Mouse (Mus musculus): Measurements from ENCODE around the gene Kif20b. TPM values are rescaled to one million over a fixed set of nuclear protein-coding genes. Genes with fewer than 3 reads are reported as not detected.
A peak's percentile ranks its signal among the peaks of the same experiment; 100 is the strongest.

Kif20b gene
- not detected in 2 replicates for polyA plus RNA-seq (2012; ENCODE audit: insufficient read depth, insufficient read length, low replicate concordance, missing spikeins)

DNA sequence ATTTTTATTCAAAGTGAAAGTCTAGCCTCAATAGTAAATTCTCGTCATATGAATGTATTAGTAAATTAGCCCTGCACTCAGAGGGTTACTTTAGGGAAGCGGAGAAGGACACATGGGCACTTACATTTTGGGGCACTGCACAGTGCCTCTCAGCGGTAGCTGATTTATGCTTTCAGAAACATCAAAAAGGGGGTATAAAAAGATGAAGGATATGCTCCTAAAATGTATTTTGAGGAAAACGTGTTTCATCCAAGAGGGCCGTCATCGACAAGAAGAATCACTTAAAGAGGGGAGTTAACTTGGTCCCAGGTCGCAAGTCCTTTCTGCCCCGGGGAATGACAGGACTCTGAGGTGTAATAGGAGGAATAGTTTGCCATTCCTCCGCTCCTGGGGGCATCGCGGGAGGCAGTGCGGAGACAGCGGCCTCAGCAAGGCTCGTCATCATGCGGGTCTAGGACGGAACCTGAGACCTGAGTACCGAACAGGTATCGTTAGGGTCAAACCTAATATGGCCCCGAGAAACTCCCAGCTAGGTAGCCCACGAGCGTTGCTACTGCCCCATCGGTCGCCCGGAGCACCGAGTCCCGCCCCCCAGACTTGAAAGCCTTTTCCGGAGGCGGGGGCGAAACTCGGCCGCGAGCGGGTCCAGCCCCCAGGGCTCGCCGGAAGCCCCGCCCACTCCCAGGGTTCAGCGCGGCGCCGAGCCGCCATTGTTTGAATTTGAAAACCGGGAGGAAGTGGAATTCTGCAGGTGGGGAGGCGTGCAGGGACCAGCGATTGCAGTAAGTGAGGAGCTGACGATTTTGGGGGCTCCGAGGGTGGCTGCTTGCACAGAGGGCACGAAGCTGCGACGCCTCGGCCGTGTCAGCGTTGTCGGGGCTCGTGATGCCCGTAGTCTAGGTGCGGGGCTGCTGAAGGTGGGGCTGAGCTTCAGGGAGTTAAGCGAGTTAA, at the start of gene Kif20b:
Gene Kif20b (plus strand): TSS at position 710 of the 951 bp plus-strand sequence.
- WGBS: under 1% methylated on average over 57 of the region's 57 CpGs
- peaks cover 3% of the 10 kb centered on the region; the same call in 1 of the 2 replicates for H3K4me1 ChIP-seq (ENCODE audit: control insufficient read depth, insufficient read depth, low read length)
- peak within 1 kb of the TSS; percentile 57 for H3K27ac ChIP-seq (ENCODE audit: insufficient read depth, low read depth, low read length)
- H3K4me3 ChIP-seq (ENCODE audit: insufficient read depth, low read depth, low read length): peak within 1 kb of the TSS; percentile 96
- TF ChIP-seq CTCF (IDR thresholded peaks at IDR 0.05; ENCODE audit: insufficient read depth, low read depth, low read length) (no peak), POLR2A (IDR thresholded peaks at IDR 0.05; ENCODE audit: insufficient read depth, low read depth, low read length) (peak; percentile 39; the same call in 1 of the 2 replicates)

DNA sequence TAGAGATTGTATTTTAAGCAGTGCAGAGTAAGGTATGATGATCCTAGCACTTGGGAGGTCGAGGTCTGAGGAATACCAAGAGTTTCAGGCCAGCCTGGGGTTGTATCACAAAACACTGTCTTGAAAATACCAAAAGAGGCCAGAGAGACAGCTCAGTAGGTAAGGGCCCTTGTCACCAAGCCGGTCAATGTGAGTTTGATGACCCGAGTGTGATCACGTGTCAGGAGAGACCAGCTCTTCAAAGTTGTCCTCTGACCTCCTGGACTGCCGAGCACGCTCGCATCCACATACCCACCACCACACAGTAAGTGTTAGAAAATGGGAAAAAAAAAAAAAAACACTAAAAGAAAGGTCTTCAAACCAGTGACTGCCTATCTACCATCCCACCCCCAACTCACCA, 45.5 kb upstream of the Kif20b start:
- no peak overlapping the region for H3K4me3 ChIP-seq (ENCODE audit: insufficient read depth, low read depth, low read length)
- WGBS: 74% methylated on average over 7 of the region's 7 CpGs
- no peak overlapping the region for H3K27ac ChIP-seq (ENCODE audit: insufficient read depth, low read depth, low read length)
- peaks cover 3% of the 10 kb centered on the region; the same call in 1 of the 2 replicates for H3K4me1 ChIP-seq (ENCODE audit: control insufficient read depth, insufficient read depth, low read length)
- no peak for TF ChIP-seq CTCF (IDR thresholded peaks at IDR 0.05; ENCODE audit: insufficient read depth, low read depth, low read length)
- no peak for TF ChIP-seq POLR2A (IDR thresholded peaks at IDR 0.05; ENCODE audit: insufficient read depth, low read depth, low read length)

DNA sequence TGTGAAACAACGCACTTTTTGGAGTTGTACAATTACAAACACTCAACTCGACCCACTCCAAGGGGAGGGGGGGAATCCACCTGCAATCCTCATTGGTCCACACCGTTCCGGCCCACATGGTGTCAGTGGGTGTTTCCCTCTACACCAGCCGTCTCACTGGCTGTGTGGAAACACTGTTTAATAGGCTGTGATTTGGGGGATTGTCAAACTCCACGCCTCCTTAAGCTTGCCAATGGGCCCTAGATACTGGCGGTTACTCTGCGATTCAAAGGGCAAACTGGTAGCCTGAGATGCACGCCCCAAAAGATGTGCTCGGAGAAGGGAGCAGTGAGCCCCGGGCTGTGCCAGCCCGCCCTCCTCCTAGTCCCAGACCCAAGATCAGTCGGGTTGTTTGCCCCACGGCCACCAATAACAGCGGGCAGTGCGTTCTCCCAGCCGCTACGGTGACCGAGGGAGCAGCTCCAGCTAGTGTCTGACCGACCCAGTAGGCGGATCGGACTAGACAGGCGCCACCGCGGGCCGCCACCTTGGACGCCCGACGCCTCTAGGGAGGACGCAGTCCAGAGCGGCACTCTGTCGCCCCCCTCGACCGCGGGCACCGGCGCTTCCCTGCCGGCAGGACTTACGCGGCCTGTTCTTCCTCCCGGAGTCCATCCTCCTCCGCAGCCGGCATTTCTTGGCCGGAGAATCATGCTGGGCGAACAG, 44.1 kb upstream of the Kif20b start:
- Histone ChIP-seq H3K4me1 (ENCODE audit: control insufficient read depth, insufficient read depth, low read length) (peaks cover 3% of the 10 kb centered on the region; the same call in 1 of the 2 replicates), H3K4me3 (ENCODE audit: insufficient read depth, low read depth, low read length) (peak overlapping the region; percentile 85), H3K27ac (ENCODE audit: insufficient read depth, low read depth, low read length) (peak overlapping the region; percentile 94)
- no peak for TF ChIP-seq POLR2A (IDR thresholded peaks at IDR 0.05; ENCODE audit: insufficient read depth, low read depth, low read length)
- TF ChIP-seq CTCF (IDR thresholded peaks at IDR 0.05; ENCODE audit: insufficient read depth, low read depth, low read length): no peak
- WGBS: under 1% methylated on average over 45 of the region's 45 CpGs

DNA sequence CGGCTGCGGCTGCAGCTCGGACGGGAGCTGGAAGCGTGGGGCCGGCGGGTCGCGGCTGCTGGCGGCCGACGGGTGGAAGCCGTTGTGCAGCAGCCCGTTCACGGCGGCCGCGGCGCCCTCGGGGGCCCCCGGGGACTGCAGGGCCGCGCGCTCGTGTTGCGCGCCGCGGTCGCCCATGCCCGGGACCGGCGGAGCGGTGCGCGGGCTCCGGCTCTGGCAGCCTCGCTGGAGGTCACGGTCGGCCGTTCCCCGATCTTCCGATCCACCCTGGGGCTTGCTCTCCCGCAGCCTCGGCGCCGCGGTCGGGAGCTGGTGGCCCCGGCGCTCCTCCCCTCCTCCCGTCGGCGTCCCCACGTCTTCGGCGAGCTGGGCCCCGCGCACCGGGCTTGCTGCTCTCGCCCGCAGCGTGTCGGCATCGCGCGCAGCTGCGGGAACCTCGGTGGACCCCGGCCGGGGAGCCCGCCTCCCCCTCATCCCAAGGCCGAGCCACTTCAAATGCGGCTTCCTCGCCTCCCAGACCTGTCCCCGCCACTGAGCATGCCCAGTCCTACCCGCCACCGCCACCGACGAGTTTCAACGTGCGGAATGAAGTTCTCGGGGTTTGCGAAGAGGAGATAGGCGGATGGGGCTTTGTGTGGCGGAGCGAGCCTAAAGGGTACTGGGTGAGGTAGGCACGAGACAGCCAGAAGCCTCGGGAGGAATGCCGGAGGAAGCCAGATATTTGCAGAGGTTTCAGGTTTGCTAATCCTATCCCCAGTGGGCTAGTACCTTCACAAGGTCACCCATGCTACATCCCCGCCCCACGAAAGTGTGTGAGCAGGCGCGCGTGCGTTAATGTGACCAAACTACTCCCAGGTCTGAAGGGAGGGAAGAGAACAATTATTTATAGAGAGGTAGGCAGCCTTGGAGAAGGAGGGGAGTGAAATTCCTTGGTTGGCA, 43.3 kb upstream of the Kif20b start, which contains the start of gene Pank1:
Gene Pank1 (minus strand): TSS at position 853 of the 939 bp plus-strand sequence.
- peaks cover 3% of the 10 kb centered on the region; the same call in 1 of the 2 replicates for H3K4me1 ChIP-seq (ENCODE audit: control insufficient read depth, insufficient read depth, low read length)
- peak within 1 kb of the TSS; percentile 85 for H3K4me3 ChIP-seq (ENCODE audit: insufficient read depth, low read depth, low read length)
- H3K27ac ChIP-seq (ENCODE audit: insufficient read depth, low read depth, low read length): peak within 1 kb of the TSS; percentile 94
- under 1% methylated on average over 96 of the region's 96 CpGs for WGBS
- peak; percentile 35; the same call in 1 of the 2 replicates for TF ChIP-seq POLR2A (IDR thresholded peaks at IDR 0.05; ENCODE audit: insufficient read depth, low read depth, low read length)
- no peak for TF ChIP-seq CTCF (IDR thresholded peaks at IDR 0.05; ENCODE audit: insufficient read depth, low read depth, low read length)

DNA sequence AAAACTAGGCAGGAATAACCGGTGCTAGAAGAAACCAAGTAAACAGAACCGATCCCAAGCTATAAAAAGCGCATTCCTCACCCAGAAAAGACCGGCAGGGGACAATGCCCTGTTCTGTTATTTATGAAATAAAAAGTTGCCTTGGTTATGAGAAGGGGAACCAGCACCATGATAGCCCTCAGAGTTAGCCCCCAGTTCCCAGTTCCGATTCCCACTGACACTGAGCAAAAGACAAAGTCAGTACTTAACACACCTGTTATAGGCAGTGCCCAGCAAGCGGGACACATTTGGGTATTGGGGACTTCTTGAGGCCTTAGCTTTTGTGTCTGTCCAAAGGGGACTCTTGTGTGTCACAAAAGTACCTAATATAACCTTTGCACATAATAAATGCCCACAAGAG, 42.5 kb upstream of the Kif20b start:
- peaks cover 3% of the 10 kb centered on the region; the same call in 1 of the 2 replicates for H3K4me1 ChIP-seq (ENCODE audit: control insufficient read depth, insufficient read depth, low read length)
- H3K27ac ChIP-seq (ENCODE audit: insufficient read depth, low read depth, low read length): peak overlapping the region; percentile 94
- TF ChIP-seq CTCF (IDR thresholded peaks at IDR 0.05; ENCODE audit: insufficient read depth, low read depth, low read length): no peak
- TF ChIP-seq POLR2A (IDR thresholded peaks at IDR 0.05; ENCODE audit: insufficient read depth, low read depth, low read length): no peak
- 14% methylated on average over 6 of the region's 6 CpGs for WGBS
- peak overlapping the region; percentile 85 for H3K4me3 ChIP-seq (ENCODE audit: insufficient read depth, low read depth, low read length)

GRCm38 (mm10) chr19:34881160-34881559, 41.0 kb upstream of the Kif20b start:
- WGBS: 82% methylated on average over 5 of the region's 5 CpGs
- H3K27ac ChIP-seq (ENCODE audit: insufficient read depth, low read depth, low read length): no peak overlapping the region
- TF ChIP-seq POLR2A (IDR thresholded peaks at IDR 0.05; ENCODE audit: insufficient read depth, low read depth, low read length) (no peak), CTCF (IDR thresholded peaks at IDR 0.05; ENCODE audit: insufficient read depth, low read depth, low read length) (no peak)
- H3K4me1 ChIP-seq (ENCODE audit: control insufficient read depth, insufficient read depth, low read length): peaks cover 3% of the 10 kb centered on the region; the same call in 1 of the 2 replicates
- H3K4me3 ChIP-seq (ENCODE audit: insufficient read depth, low read depth, low read length): no peak overlapping the region

- no peak overlapping the region for H3K27ac ChIP-seq (ENCODE audit: insufficient read depth, low read depth, low read length)
- TF ChIP-seq POLR2A (IDR thresholded peaks at IDR 0.05; ENCODE audit: insufficient read depth, low read depth, low read length): no peak
- TF ChIP-seq CTCF (IDR thresholded peaks at IDR 0.05; ENCODE audit: insufficient read depth, low read depth, low read length): no peak
- H3K4me1 ChIP-seq (ENCODE audit: control insufficient read depth, insufficient read depth, low read length): no peaks in the 10 kb centered on the region
- H3K4me3 ChIP-seq (ENCODE audit: insufficient read depth, low read depth, low read length): no peak overlapping the region
- WGBS: 91% methylated on average over 2 of the region's 2 CpGs
Measured at GRCm38 (mm10) chr19:34882443-34882842, 39.7 kb upstream of the Kif20b start.

Measured in olfactory bulb, adult 2 months (tissue).